Mouse (Mus musculus): ENCODE data around the gene Kcnq1. TPM values are rescaled to one million over a fixed set of nuclear protein-coding genes. Genes with fewer than 3 reads are reported as not detected.

The Kcnq1 gene
- polyA plus RNA-seq, 1 experiment from 2014 or later = 0.91 TPM

DNA sequence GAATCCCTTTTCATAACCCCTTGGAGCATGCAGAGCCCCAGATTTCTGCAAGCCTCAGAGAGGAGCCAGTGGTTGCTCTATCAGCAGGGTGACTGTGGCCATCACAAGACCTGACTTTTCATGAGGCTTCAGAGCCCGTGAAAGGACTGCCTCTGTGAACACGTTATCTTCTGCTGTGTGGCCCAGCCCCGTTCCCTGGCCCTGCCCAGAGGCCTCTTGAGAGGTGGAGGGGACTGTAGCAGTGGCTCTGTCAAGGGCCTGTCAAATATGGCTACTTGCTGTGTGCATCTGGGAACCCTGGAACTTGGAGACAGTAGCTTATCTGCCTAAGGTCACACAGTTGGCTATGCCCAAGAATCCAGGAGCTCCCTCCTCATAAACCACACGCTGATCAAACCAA, 5.6 kb downstream of the Kcnq1 start:
- Histone ChIP-seq H3K4me2 (no peak overlapping the region), H3K4me1 (replicated peaks) (peaks cover 10% of the 10 kb centered on the region; the same call in 1 of the 2 replicates), H3K36me3 (replicated peaks) (no peaks in the 10 kb centered on the region), H3K27me3 (peaks cover 39% of the 10 kb centered on the region), H3K9ac (no peak overlapping the region), H3K9me3 (replicated peaks) (0 out of 2 replicates have a peak, but pooled peaks cover 3% of the 10 kb centered on the region), H3K4me3 (replicated peaks) (no peak overlapping the region), H3K27ac (replicated peaks) (no peak overlapping the region)
- WGBS (ENCODE audit: insufficient replicate concordance) = 26% methylated on average over 4 of the region's 4 CpGs
- no peak for ATAC-seq (ENCODE audit: insufficient read depth)

DNA sequence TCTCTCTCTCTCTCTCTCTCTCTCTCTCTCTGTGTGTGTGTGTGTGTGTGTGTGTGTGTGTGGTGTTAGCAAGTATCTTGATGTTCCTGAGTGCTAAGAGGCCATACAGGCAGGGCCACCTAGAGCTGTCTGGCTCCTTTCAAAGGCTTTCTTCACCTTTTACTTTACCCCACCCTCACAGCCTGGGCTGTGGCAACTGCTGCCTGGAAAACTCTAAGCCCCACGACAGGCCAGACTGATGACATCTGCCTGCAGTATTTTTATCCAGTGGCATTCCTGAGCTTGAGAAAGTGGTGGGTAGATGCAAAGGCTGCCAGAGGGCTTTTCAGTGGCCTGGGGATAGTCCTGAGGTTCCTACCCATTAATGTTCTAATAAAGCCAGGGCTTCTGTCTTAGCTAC, 6.2 kb downstream of the Kcnq1 start:
- H3K36me3 ChIP-seq (replicated peaks) = no peaks in the 10 kb centered on the region
- no peak overlapping the region for H3K4me3 ChIP-seq (replicated peaks)
- WGBS (ENCODE audit: insufficient replicate concordance) = 33% methylated on average over 1 of the region's 1 CpGs
- no peak overlapping the region for H3K27ac ChIP-seq (replicated peaks)
- 0 out of 2 replicates have a peak, but pooled peaks cover 3% of the 10 kb centered on the region for H3K9me3 ChIP-seq (replicated peaks)
- ATAC-seq (ENCODE audit: insufficient read depth) = no peak
- no peak overlapping the region for H3K4me2 ChIP-seq
- peaks cover 33% of the 10 kb centered on the region for H3K27me3 ChIP-seq
- no peak overlapping the region for H3K9ac ChIP-seq
- peaks cover 6% of the 10 kb centered on the region; the same call in 1 of the 2 replicates for H3K4me1 ChIP-seq (replicated peaks)

DNA sequence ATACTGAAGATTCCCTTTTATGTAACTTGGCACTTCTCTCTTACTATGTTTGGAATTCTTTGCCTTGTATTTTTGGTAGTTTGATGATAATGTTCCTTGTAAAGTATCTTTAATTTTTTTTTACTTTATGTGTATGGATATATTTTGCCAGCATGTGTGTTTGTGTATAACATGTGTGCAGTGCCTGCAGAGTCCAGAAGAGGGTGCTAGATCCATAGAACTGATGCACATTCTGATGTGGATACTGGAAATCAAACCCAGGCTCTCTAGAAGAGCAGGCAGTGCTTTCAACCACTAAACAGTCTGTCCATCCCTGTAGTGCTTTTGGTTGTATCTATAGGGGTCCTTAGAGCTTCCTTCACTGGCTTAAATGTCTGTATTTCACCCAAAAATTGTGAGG, 8.6 kb downstream of the Kcnq1 start:
- Histone ChIP-seq H3K27ac (replicated peaks) (no peak overlapping the region), H3K36me3 (replicated peaks) (no peaks in the 10 kb centered on the region), H3K9ac (no peak overlapping the region), H3K9me3 (replicated peaks) (0 out of 2 replicates have a peak, but pooled peaks cover 3% of the 10 kb centered on the region), H3K4me3 (replicated peaks) (no peak overlapping the region), H3K4me1 (replicated peaks) (peaks cover 4% of the 10 kb centered on the region; the same call in 1 of the 2 replicates), H3K4me2 (no peak overlapping the region), H3K27me3 (peaks cover 9% of the 10 kb centered on the region)
- no peak for ATAC-seq (ENCODE audit: insufficient read depth)

DNA sequence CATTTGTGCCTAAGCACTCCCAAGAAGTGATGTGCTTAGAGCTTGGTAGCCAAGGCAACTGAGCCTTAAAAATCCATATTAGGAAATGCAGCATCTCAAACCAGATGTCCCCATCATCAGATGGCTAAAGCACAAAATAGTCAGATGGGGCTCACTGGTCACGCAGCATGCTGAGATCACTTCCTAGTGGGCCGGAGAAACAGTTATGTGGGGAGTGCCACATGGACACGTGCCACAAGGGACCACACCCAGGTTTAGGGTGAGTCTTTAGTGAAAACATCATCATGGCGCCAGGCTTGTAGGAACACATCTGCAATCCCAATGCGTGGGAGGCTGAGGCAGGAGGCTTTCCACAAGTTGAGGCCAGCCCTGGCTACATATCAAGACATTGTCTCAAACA, 10.4 kb downstream of the Kcnq1 start:
- 0 out of 2 replicates have a peak, but pooled peaks cover 3% of the 10 kb centered on the region for H3K9me3 ChIP-seq (replicated peaks)
- no peak for ATAC-seq (ENCODE audit: insufficient read depth)
- H3K27ac ChIP-seq (replicated peaks) = no peak overlapping the region
- 58% methylated on average over 5 of the region's 5 CpGs for WGBS (ENCODE audit: insufficient replicate concordance)
- H3K27me3 ChIP-seq = no peaks in the 10 kb centered on the region
- no peak overlapping the region for H3K9ac ChIP-seq
- H3K4me3 ChIP-seq (replicated peaks) = no peak overlapping the region
- no peak overlapping the region for H3K4me2 ChIP-seq
- no peaks in the 10 kb centered on the region for H3K36me3 ChIP-seq (replicated peaks)
- peaks cover 4% of the 10 kb centered on the region; the same call in 1 of the 2 replicates for H3K4me1 ChIP-seq (replicated peaks)

DNA sequence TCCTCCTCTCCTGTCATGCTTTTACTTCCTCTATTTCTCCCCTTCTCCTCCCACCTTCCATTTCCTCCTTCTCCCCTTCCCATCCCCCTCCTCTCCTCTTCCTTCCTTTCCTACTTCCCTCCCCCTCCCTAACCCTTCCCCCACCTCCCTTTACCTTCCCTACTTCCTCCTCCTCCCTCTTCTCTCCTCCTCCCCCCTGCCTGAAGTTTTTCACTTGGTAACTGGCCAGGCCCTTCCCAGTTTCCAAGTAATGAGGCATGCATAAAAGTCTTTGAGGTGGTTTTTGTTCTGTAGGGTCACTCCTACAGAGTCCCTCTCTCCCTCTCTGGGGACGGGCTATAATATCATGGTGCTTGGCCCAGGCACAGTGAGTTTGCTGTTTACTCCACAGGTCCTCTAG, 13.2 kb downstream of the Kcnq1 start:
- Histone ChIP-seq H3K9me3 (replicated peaks) (no peaks in the 10 kb centered on the region), H3K27ac (replicated peaks) (no peak overlapping the region), H3K9ac (no peak overlapping the region), H3K27me3 (no peaks in the 10 kb centered on the region), H3K4me1 (replicated peaks) (no peaks in the 10 kb centered on the region; the same call in 1 of the 2 replicates), H3K4me3 (replicated peaks) (no peak overlapping the region), H3K36me3 (replicated peaks) (no peaks in the 10 kb centered on the region), H3K4me2 (no peak overlapping the region)
- WGBS (ENCODE audit: insufficient replicate concordance) = 32% methylated on average over 1 of the region's 1 CpGs
- ATAC-seq (ENCODE audit: insufficient read depth) = no peak

DNA sequence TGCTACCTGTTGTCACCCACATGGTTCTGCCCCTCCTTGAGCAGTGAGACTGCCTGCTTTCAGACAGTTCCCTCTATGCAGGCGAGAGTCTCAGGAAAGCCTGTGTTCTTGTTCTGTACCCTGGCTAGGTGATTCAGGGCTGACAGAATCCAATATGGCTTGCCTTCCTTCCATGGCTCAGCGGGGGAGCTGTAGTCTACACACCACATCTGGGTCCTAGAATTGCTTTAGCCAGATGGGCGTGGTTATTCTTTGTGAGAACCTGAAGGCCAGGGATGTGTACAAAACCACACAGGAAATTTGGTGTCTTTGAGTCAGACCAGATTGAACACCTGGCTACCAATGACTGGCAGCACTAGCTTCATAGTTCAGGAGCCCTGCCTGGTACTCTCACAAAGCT, 13.7 kb downstream of the Kcnq1 start:
- WGBS (ENCODE audit: insufficient replicate concordance) = 39% methylated on average over 3 of the region's 3 CpGs

DNA sequence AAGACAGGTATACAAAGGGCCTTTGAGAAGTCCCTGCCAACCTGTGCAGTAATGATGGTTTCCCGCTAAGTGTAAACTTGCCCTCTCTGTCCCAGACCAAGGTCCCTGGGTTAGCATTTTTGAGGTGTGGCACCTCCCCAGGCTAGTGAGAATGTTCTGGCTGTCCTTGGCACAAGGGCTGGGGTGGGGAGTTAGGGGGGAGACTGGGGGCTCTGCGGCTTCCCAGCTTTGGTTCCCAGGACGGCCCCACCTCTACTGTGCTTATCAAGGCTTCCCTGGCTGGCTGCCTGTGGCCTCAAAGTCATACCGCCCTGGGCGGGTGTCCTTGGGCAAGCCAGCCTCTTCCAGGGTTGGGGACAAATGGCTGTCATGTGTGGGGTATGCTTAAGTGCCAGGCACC, 16.0 kb downstream of the Kcnq1 start:
- Histone ChIP-seq H3K4me1 (replicated peaks) (no peaks in the 10 kb centered on the region; the same call in 1 of the 2 replicates), H3K4me2 (no peak overlapping the region), H3K9ac (no peak overlapping the region), H3K27ac (replicated peaks) (no peak overlapping the region), H3K9me3 (replicated peaks) (no peaks in the 10 kb centered on the region), H3K36me3 (replicated peaks) (no peaks in the 10 kb centered on the region), H3K4me3 (replicated peaks) (no peak overlapping the region), H3K27me3 (no peaks in the 10 kb centered on the region)
- no peak for ATAC-seq (ENCODE audit: insufficient read depth)
- 35% methylated on average over 5 of the region's 5 CpGs for WGBS (ENCODE audit: insufficient replicate concordance)

More for the DNA sequence above, 13.7 kb downstream of the Kcnq1 start:
- Histone ChIP-seq H3K9ac (no peak overlapping the region), H3K4me3 (replicated peaks) (no peak overlapping the region), H3K9me3 (replicated peaks) (no peaks in the 10 kb centered on the region), H3K36me3 (replicated peaks) (no peaks in the 10 kb centered on the region), H3K4me1 (replicated peaks) (no peaks in the 10 kb centered on the region; the same call in 1 of the 2 replicates), H3K27ac (replicated peaks) (no peak overlapping the region), H3K4me2 (no peak overlapping the region), H3K27me3 (no peaks in the 10 kb centered on the region)
- no peak for ATAC-seq (ENCODE audit: insufficient read depth)

DNA sequence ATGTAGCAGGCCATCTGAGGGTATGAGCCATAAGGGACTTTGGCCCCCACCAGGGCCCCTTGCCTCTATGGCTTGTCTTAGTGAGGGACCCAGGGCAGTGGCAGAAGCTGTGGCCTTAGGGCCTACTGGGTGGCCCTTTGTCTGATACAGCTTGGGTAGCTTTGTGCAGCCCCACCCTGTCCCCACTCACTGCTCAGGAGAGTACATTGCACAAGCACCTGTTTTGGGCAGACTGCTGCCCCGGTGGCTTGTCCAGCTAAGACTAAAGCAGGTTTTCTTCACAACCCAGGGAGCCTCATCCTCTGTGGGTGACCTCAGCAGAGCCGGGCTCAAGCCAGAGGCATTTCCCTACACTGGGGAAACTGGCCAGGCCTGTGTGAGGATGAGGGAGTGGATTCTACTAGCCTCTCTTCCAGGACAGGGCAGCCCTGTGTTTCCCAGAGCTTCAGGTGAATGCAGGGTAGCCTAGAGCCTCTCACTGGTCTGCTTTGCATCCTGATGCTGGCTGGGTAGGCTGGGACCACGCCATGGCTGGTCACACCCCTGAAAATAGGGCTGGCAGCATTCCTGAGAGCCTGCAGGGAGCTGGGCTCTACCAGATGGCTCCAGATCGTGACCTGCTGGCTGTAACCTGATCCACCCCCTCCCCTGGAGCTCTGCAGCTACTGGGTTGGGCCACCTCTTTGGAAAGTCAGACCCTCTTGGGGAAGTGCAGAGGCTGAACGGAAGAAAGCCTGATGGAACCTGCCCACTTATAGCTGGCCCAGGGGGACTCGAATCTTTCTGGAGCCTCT, 17.9 kb downstream of the Kcnq1 start:
- ATAC-seq (ENCODE audit: insufficient read depth) = no peak
- H3K4me3 ChIP-seq (replicated peaks) = no peak overlapping the region
- H3K9me3 ChIP-seq (replicated peaks) = no peaks in the 10 kb centered on the region
- H3K9ac ChIP-seq = no peak overlapping the region
- no peak overlapping the region for H3K4me2 ChIP-seq
- 29% methylated on average over 6 of the region's 6 CpGs for WGBS (ENCODE audit: insufficient replicate concordance)
- H3K4me1 ChIP-seq (replicated peaks) = no peaks in the 10 kb centered on the region; the same call in 1 of the 2 replicates
- no peak overlapping the region for H3K27ac ChIP-seq (replicated peaks)
- H3K27me3 ChIP-seq = no peaks in the 10 kb centered on the region
- no peaks in the 10 kb centered on the region for H3K36me3 ChIP-seq (replicated peaks)

DNA sequence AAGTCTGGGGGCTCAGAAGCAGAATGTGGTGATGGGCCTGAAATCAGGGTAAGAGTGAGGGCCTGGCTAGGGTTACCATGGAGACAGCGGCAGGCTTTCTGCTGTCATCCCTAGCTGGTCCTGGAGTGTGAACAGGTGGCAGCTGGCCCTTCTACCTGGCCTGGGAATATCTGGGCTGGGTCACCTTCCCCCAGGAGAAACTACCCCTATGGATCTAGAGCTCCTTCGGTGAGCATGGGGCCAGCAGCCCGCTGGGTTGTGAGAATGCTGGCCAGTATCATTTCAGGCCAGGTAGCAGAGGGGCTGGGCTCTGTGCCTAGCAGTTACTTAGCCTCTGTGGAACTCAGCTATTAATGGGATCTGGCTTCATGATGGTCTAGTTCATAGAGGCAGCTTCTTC, 18.7 kb downstream of the Kcnq1 start:
- WGBS (ENCODE audit: insufficient replicate concordance) = 49% methylated on average over 3 of the region's 3 CpGs
- Histone ChIP-seq H3K4me1 (replicated peaks) (no peaks in the 10 kb centered on the region; the same call in 1 of the 2 replicates), H3K4me3 (replicated peaks) (no peak overlapping the region), H3K9me3 (replicated peaks) (no peaks in the 10 kb centered on the region), H3K27me3 (no peaks in the 10 kb centered on the region), H3K4me2 (no peak overlapping the region), H3K9ac (no peak overlapping the region), H3K36me3 (replicated peaks) (no peaks in the 10 kb centered on the region), H3K27ac (replicated peaks) (no peak overlapping the region)
- ATAC-seq (ENCODE audit: insufficient read depth) = no peak

DNA sequence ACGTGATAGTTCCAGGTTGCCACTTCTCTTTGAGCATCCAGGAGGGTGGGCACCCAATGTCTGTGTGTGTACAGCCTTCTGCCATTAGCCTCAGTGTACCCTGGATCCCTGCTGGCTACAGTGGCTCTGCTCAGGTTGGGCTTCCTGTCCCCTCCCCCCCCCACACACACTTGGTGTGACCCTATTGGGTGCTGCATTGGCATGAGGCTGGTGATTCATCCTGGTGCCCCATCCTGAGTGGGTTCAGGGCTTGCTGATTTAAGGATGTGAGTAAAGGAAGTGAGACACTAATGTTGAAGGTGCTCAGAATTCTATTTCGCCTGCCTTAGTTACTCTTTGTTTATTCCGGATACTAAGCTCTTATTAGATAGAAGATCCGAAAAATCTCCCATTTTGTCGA, 26.7 kb downstream of the Kcnq1 start:
- H3K27me3 ChIP-seq = no peaks in the 10 kb centered on the region
- no peaks in the 10 kb centered on the region for H3K36me3 ChIP-seq (replicated peaks)
- WGBS (ENCODE audit: insufficient replicate concordance) = 57% methylated on average over 5 of the region's 5 CpGs
- ATAC-seq (ENCODE audit: insufficient read depth) = no peak
- H3K4me3 ChIP-seq (replicated peaks) = no peak overlapping the region
- H3K9me3 ChIP-seq (replicated peaks) = no peaks in the 10 kb centered on the region
- H3K4me1 ChIP-seq (replicated peaks) = no peaks in the 10 kb centered on the region
- H3K4me2 ChIP-seq = no peak overlapping the region
- no peak overlapping the region for H3K27ac ChIP-seq (replicated peaks)
- no peak overlapping the region for H3K9ac ChIP-seq

DNA sequence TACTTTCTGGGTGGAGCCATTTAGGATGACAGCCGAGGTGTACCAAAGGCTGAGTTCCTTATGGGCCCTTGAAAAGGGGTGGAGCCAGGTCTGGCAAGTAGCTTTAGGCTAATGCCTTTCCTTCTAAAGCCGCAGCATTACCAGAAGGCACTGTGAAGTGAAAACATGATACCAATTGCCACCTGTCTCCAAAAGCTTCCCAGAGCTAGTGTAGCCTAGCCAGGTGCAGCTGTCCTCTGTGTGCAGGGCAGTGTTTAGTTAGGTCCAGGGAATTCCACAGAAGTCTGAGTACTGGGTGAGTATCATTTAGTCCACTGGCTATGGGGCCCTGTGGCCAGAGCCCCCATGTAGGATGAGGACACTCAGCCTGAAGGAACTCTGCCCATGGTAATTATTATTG, 30.0 kb downstream of the Kcnq1 start:
- no peaks in the 10 kb centered on the region for H3K4me1 ChIP-seq (replicated peaks)
- 44% methylated on average over 2 of the region's 2 CpGs for WGBS (ENCODE audit: insufficient replicate concordance)
- H3K27me3 ChIP-seq = no peaks in the 10 kb centered on the region
- H3K27ac ChIP-seq (replicated peaks) = no peak overlapping the region
- H3K9ac ChIP-seq = no peak overlapping the region
- H3K9me3 ChIP-seq (replicated peaks) = no peaks in the 10 kb centered on the region
- H3K4me3 ChIP-seq (replicated peaks) = no peak overlapping the region
- no peak overlapping the region for H3K4me2 ChIP-seq
- H3K36me3 ChIP-seq (replicated peaks) = no peaks in the 10 kb centered on the region
- no peak for ATAC-seq (ENCODE audit: insufficient read depth)

DNA sequence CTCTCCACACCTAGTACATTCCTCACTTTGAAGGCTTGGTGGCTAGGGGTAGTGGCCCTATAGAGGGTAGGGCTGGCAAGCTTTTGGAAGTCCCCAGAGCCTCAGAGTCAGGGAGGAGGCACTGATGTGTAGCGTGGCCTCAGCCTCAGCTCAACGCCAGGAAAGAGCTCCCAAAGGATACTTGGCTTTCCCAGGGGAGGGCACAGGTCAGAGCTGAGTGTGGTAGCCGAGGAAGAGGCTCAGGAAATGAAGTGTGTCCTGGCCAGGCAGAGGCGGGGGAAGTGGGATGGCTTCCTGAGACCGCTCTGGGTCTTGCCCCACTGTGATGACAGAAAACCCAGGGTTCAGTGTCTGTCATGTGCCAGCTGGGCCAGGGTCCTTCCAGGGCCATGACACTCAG, 30.4 kb downstream of the Kcnq1 start:
- Histone ChIP-seq H3K4me3 (replicated peaks) (no peak overlapping the region), H3K9me3 (replicated peaks) (no peaks in the 10 kb centered on the region), H3K4me2 (no peak overlapping the region), H3K27ac (replicated peaks) (no peak overlapping the region), H3K4me1 (replicated peaks) (no peaks in the 10 kb centered on the region), H3K27me3 (no peaks in the 10 kb centered on the region), H3K36me3 (replicated peaks) (no peaks in the 10 kb centered on the region), H3K9ac (no peak overlapping the region)
- ATAC-seq (ENCODE audit: insufficient read depth) = peak; percentile 20; the same call in 1 of the 2 replicates
- WGBS (ENCODE audit: insufficient replicate concordance) = 34% methylated on average over 5 of the region's 5 CpGs

All from liver, embryonic 15.5 days (tissue).